Mouse (Mus musculus) midbrain, embryonic 14.5 days (tissue): ENCODE data around the gene Mst1r. TPM values are rescaled to one million over a fixed set of nuclear protein-coding genes. Genes with fewer than 3 reads are reported as not detected.

Source experiments
- ATAC-seq: fragments of 200-750 bp; cut with Nextera tagmentation; 2 replicates; pipeline ENCODE4 v1.8.0; 2017; ENCODE audit warnings: moderate number of reproducible peaks, moderate library complexity; ENCODE audit not compliant: low FRiP score, low TSS enrichment
- DNase-seq: peaks from one replicate; pipeline ENCODE4 v3.0.0-alpha.2; 2015
- H3K27ac ChIP-seq: fragments of 300-500 bp; sonication (generic); replicated peaks from 2 replicates; pipeline ENCODE4 v1.5.1; 2014; ENCODE audit warnings: mild to moderate bottlenecking, low read depth, low read length, moderate library complexity
- H3K27me3 ChIP-seq: fragments of 300-500 bp; sonication (generic); 2 replicates; pipeline ENCODE4 v1.6.1; 2014; ENCODE audit warnings: low read length, control low read depth, mixed read lengths; ENCODE audit not compliant: control insufficient read depth, insufficient read depth
- H3K36me3 ChIP-seq: fragments of 300-500 bp; sonication (generic); 2 replicates; pipeline ENCODE4 v1.6.1; 2014; ENCODE audit warnings: low read length, control low read depth; ENCODE audit not compliant: control insufficient read depth, insufficient read depth
- H3K4me1 ChIP-seq: fragments of 300-500 bp; sonication (generic); 2 replicates; pipeline ENCODE4 v1.6.1; 2014; ENCODE audit warnings: mild to moderate bottlenecking, antibody characterized with exemption, low read length, control low read depth; ENCODE audit not compliant: control insufficient read depth, insufficient read depth
- H3K4me2 ChIP-seq: fragments of 300-500 bp; sonication (generic); 2 replicates; pipeline ENCODE4 v1.6.1; 2014; ENCODE audit warnings: mild to moderate bottlenecking, low read length, moderate library complexity
- H3K4me3 ChIP-seq: fragments of 300-500 bp; sonication (generic); replicated peaks from 2 replicates; pipeline ENCODE4 v1.5.1; 2014; ENCODE audit warnings: low read depth, low read length
- H3K9ac ChIP-seq: fragments of 300-500 bp; sonication (generic); replicated peaks from 2 replicates; pipeline ENCODE4 v1.6.1; 2014; ENCODE audit warnings: mild to moderate bottlenecking, low read length, moderate library complexity
- H3K9me3 ChIP-seq: fragments of 300-500 bp; sonication (generic); 2 replicates; pipeline ENCODE4 v1.6.1; 2016; ENCODE audit warnings: low read length, control low read depth, mixed read lengths; ENCODE audit not compliant: control insufficient read depth
- WGBS: fragments of 180-500 bp; shearing (Covaris S2); extraction: QIAGEN DNeasy Blood & Tissue Kit; methylation state at CpG from one replicate; pipeline ENCODE4 v1.1.7; 2014; 5-methylcytosine and 5-hydroxymethylcytosine counted together
- polyA plus RNA-seq: library from polyadenylated mRNA; unstranded; fragments of >200 nt; fragmentation: Nextera tagmentation; extraction: Ambion mirVana; gene quantifications from 2 replicates; pipeline ENCODE4 v1.2.1, GENCODE M21; 2014

Gene Mst1r
- 0.58 and 0.82 TPM in 2 replicates for polyA plus RNA-seq

GRCm38 (mm10) chr9:107906252-107906966, at the start of gene Mst1r:
Gene Mst1r, plus strand, starts transcription at chr9:107906873.
- 0 out of 2 replicates have a peak within 1 kb of the TSS, but pooled peaks have one; percentile 7 for H3K4me3 ChIP-seq
- no peaks in the 10 kb centered on the region for H3K9me3 ChIP-seq
- DNase-seq (peak; percentile 64), ATAC-seq (no peak)
- peaks cover 15% of the 10 kb centered on the region for H3K4me1 ChIP-seq
- 21% methylated on average over 19 of the region's 19 CpGs for WGBS
- peak within 1 kb of the TSS; percentile 30 for H3K9ac ChIP-seq
- H3K27ac ChIP-seq: no peak within 1 kb of the TSS
- H3K4me2 ChIP-seq: peak within 1 kb of the TSS; percentile 47
- H3K36me3 ChIP-seq: peaks cover 19% of the 10 kb centered on the region
- no peaks in the 10 kb centered on the region for H3K27me3 ChIP-seq

GRCm38 (mm10) chr9:107858343-107858742, 48.3 kb upstream of the Mst1r start:
- H3K27ac ChIP-seq: no peak overlapping the region
- peaks cover 19% of the 10 kb centered on the region for H3K36me3 ChIP-seq
- H3K4me1 ChIP-seq: no peaks in the 10 kb centered on the region
- no peak overlapping the region for H3K4me3 ChIP-seq
- H3K9me3 ChIP-seq: no peaks in the 10 kb centered on the region
- no peak overlapping the region for H3K4me2 ChIP-seq
- WGBS: 99% methylated on average over 3 of the region's 3 CpGs
- no peak for ATAC-seq
- DNase-seq: no peak
- no peak overlapping the region for H3K9ac ChIP-seq
- no peaks in the 10 kb centered on the region for H3K27me3 ChIP-seq

GRCm38 (mm10) chr9:107864493-107864892, 42.2 kb upstream of the Mst1r start:
- WGBS: 82% methylated on average over 1 of the region's 1 CpGs
- Histone ChIP-seq H3K27me3 (no peaks in the 10 kb centered on the region), H3K9ac (no peak overlapping the region), H3K4me2 (no peak overlapping the region), H3K4me1 (no peaks in the 10 kb centered on the region), H3K9me3 (no peaks in the 10 kb centered on the region), H3K36me3 (peaks cover 6% of the 10 kb centered on the region; the same call in 1 of the 2 replicates), H3K27ac (no peak overlapping the region), H3K4me3 (no peak overlapping the region)
- ATAC-seq (no peak), DNase-seq (no peak)

DNA sequence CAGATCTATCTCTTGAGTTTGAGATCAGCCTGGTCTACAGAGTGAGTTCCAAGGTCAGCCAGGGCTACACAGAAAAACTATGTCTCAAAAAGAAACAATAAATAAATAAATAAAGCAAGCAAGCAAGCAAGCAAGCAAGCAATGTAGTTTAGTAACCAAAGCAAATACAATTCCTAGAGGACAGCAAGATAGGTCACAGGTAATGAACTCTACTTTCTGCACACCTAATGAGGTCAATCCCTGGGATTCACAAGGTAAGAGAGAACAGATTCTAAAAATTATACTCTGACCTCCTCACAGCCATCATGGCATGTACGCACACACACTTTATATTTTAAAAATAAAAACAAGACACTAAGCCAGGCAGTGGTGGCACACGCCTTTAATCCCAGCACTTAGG, 40.6 kb upstream of the Mst1r start:
- H3K9me3 ChIP-seq: no peaks in the 10 kb centered on the region
- no peak for DNase-seq
- no peak overlapping the region for H3K9ac ChIP-seq
- 95% methylated on average over 2 of the region's 2 CpGs for WGBS
- 0 out of 2 replicates have a peak, but pooled peaks cover 3% of the 10 kb centered on the region for H3K36me3 ChIP-seq
- no peak overlapping the region for H3K27ac ChIP-seq
- H3K27me3 ChIP-seq: no peaks in the 10 kb centered on the region
- no peak for ATAC-seq
- H3K4me3 ChIP-seq: no peak overlapping the region
- H3K4me1 ChIP-seq: no peaks in the 10 kb centered on the region
- no peak overlapping the region for H3K4me2 ChIP-seq

- peak; percentile 98 for DNase-seq
- peak overlapping the region; percentile 94 for H3K4me3 ChIP-seq
- H3K4me1 ChIP-seq: peaks cover 12% of the 10 kb centered on the region; the same call in 1 of the 2 replicates
- H3K9me3 ChIP-seq: no peaks in the 10 kb centered on the region
- H3K9ac ChIP-seq: peak overlapping the region; percentile 98
- H3K27ac ChIP-seq: peak overlapping the region; percentile 93
- peak overlapping the region; percentile 73 for H3K4me2 ChIP-seq
- WGBS: under 1% methylated on average over 80 of the region's 80 CpGs
- ATAC-seq: peak; percentile 100
- 0 out of 2 replicates have a peak, but pooled peaks cover 3% of the 10 kb centered on the region for H3K36me3 ChIP-seq
- H3K27me3 ChIP-seq: no peaks in the 10 kb centered on the region
Observed at GRCm38 (mm10) chr9:107872350-107873098, 34.1 kb upstream of the Mst1r start.

- peak within 1 kb of the TSS; percentile 73 for H3K4me2 ChIP-seq
- no peaks in the 10 kb centered on the region for H3K27me3 ChIP-seq
- H3K36me3 ChIP-seq: 0 out of 2 replicates have a peak, but pooled peaks cover 3% of the 10 kb centered on the region
- peak within 1 kb of the TSS; percentile 94 for H3K4me3 ChIP-seq
- H3K27ac ChIP-seq: peak within 1 kb of the TSS; percentile 93
- no peak for DNase-seq
- H3K9ac ChIP-seq: peak within 1 kb of the TSS; percentile 98
- WGBS: 9% methylated on average over 14 of the region's 14 CpGs
- no peaks in the 10 kb centered on the region for H3K9me3 ChIP-seq
- no peak for ATAC-seq
- H3K4me1 ChIP-seq: peaks cover 12% of the 10 kb centered on the region; the same call in 1 of the 2 replicates
Observed at GRCm38 (mm10) chr9:107873137-107873536, 33.5 kb upstream of the Mst1r start, which contains the start of gene Rbm6. Gene Rbm6, minus strand, starts transcription at chr9:107873237.

- Histone ChIP-seq H3K27ac (no peak overlapping the region), H3K9ac (no peak overlapping the region), H3K27me3 (no peaks in the 10 kb centered on the region), H3K9me3 (no peaks in the 10 kb centered on the region), H3K4me2 (no peak overlapping the region), H3K4me3 (no peak overlapping the region), H3K36me3 (no peaks in the 10 kb centered on the region), H3K4me1 (no peaks in the 10 kb centered on the region)
- no peak for ATAC-seq
- WGBS: 68% methylated on average over 4 of the region's 4 CpGs
- no peak for DNase-seq
Observed at GRCm38 (mm10) chr9:107880411-107880810, 26.3 kb upstream of the Mst1r start.

DNA sequence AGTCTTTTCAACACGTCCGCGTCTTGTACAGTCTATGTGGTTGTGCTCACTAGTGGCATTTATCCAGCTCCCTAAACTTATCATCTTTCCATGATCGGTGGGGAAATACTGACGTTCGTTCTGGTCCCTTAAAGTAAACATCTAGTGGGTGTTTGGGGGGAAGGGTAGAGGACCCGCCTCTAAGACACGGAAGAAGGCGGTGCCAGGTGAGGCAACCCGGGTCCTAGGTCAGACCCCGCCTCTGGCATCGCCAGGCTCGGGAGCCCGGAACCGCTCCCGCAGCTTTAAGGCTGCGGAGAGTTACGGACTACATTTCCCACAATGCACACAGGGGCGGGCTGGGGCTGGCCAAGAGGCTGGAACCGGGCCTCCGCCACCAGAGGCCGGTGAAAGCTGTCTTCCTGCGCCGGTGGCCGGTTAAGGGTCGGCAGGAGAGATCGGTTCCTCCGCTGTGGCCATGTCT, 18.8 kb upstream of the Mst1r start, which contains the start of gene Mon1a:
Gene Mon1a (plus strand): TSS at position 348 of the 463 bp plus-strand sequence.
- ATAC-seq (peak; percentile 96), DNase-seq (peak; percentile 90)
- Histone ChIP-seq H3K27me3 (0 out of 2 replicates have a peak, but pooled peaks cover 4% of the 10 kb centered on the region), H3K9me3 (no peaks in the 10 kb centered on the region), H3K4me2 (peak within 1 kb of the TSS; percentile 68), H3K4me3 (peak within 1 kb of the TSS; percentile 71), H3K36me3 (no peaks in the 10 kb centered on the region), H3K9ac (peak within 1 kb of the TSS; percentile 77), H3K27ac (peak within 1 kb of the TSS; percentile 72), H3K4me1 (peaks cover 6% of the 10 kb centered on the region)
- WGBS: under 1% methylated on average over 28 of the region's 28 CpGs
